Mouse (Mus musculus): ENCODE data around the gene Lrrtm4. TPM values are rescaled to one million over a fixed set of nuclear protein-coding genes. Genes with fewer than 3 reads are reported as not detected.

Lrrtm4 gene
- total and polyA plus RNA-seq, 3 experiments: not detected

GRCm38 (mm10) chr6:80839784-80840183, 821.1 kb downstream of the Lrrtm4 start:
- TF ChIP-seq CTCF (IDR thresholded peaks at IDR 0.05) (no peak), EP300 (IDR thresholded peaks at IDR 0.05; ENCODE audit: insufficient read depth, low read depth, low read length) (no peak), POLR2A (IDR thresholded peaks at IDR 0.05; ENCODE audit: insufficient read depth, low read depth, low read length) (no peak)
- H3K27ac ChIP-seq: no peak overlapping the region
- 75% methylated on average over 2 of the region's 2 CpGs for WGBS
- H3K9ac ChIP-seq (ENCODE audit: low read depth, low read length): no peak overlapping the region
- H3K4me1 ChIP-seq (ENCODE audit: control insufficient read depth, insufficient read depth, low read length): no peaks in the 10 kb centered on the region
- intact Hi-C loops (cut with DNase I): no loop called here
- no peaks in the 10 kb centered on the region for H3K79me2 ChIP-seq (replicated peaks; ENCODE audit: control insufficient read depth, insufficient read depth, low read length)
- H3K4me3 ChIP-seq: no peak overlapping the region
- H3K36me3 ChIP-seq (ENCODE audit: control insufficient read depth, insufficient read depth, low read length): no peaks in the 10 kb centered on the region
- H3K27me3 ChIP-seq (ENCODE audit: control insufficient read depth, insufficient read depth, low read length): no peaks in the 10 kb centered on the region
- DNase-seq: no peak

- Histone ChIP-seq H3K4me3 (no peak overlapping the region), H3K79me2 (replicated peaks; ENCODE audit: control insufficient read depth, insufficient read depth, low read length) (no peaks in the 10 kb centered on the region), H3K36me3 (ENCODE audit: control insufficient read depth, insufficient read depth, low read length) (no peaks in the 10 kb centered on the region), H3K27me3 (ENCODE audit: control insufficient read depth, insufficient read depth, low read length) (no peaks in the 10 kb centered on the region), H3K9ac (ENCODE audit: low read depth, low read length) (no peak overlapping the region), H3K27ac (no peak overlapping the region), H3K4me1 (ENCODE audit: control insufficient read depth, insufficient read depth, low read length) (no peaks in the 10 kb centered on the region)
- no peak for DNase-seq
- intact Hi-C loops (cut with DNase I): no loop called here
- WGBS: 72% methylated on average over 6 of the region's 6 CpGs
- no peak for TF ChIP-seq EP300 (IDR thresholded peaks at IDR 0.05; ENCODE audit: insufficient read depth, low read depth, low read length)
- TF ChIP-seq POLR2A (IDR thresholded peaks at IDR 0.05; ENCODE audit: insufficient read depth, low read depth, low read length): no peak
- no peak for TF ChIP-seq CTCF (IDR thresholded peaks at IDR 0.05)
Measured at GRCm38 (mm10) chr6:80845294-80845693, 826.6 kb downstream of the Lrrtm4 start.

GRCm38 (mm10) chr6:80856910-80857543, 838.4 kb downstream of the Lrrtm4 start:
- H3K27me3 ChIP-seq (ENCODE audit: control insufficient read depth, insufficient read depth, low read length): no peaks in the 10 kb centered on the region
- no peaks in the 10 kb centered on the region for H3K79me2 ChIP-seq (replicated peaks; ENCODE audit: control insufficient read depth, insufficient read depth, low read length)
- H3K27ac ChIP-seq: no peak overlapping the region
- intact Hi-C loops (cut with DNase I): no loop called here
- H3K4me1 ChIP-seq (ENCODE audit: control insufficient read depth, insufficient read depth, low read length): no peaks in the 10 kb centered on the region
- no peak for TF ChIP-seq CTCF (IDR thresholded peaks at IDR 0.05)
- TF ChIP-seq POLR2A (IDR thresholded peaks at IDR 0.05; ENCODE audit: insufficient read depth, low read depth, low read length): no peak
- TF ChIP-seq EP300 (IDR thresholded peaks at IDR 0.05; ENCODE audit: insufficient read depth, low read depth, low read length): no peak
- H3K4me3 ChIP-seq: no peak overlapping the region
- no peak overlapping the region for H3K9ac ChIP-seq (ENCODE audit: low read depth, low read length)
- 76% methylated on average over 13 of the region's 13 CpGs for WGBS
- DNase-seq: no peak
- no peaks in the 10 kb centered on the region for H3K36me3 ChIP-seq (ENCODE audit: control insufficient read depth, insufficient read depth, low read length)

Other genes with a start within 250 kb of the Lrrtm4 start
- gene Gm20594, start 201.0 kb upstream of the Lrrtm4 start, total RNA-seq (2021): not detected
- gene Gm20594, start 201.0 kb upstream of the Lrrtm4 start, polyA plus RNA-seq (2012; rRNA removed): not detected in 2 replicates